Mouse (Mus musculus) ES-Bruce4 (cell line): ENCODE measurements at regions not wholly inside any gene's neighbourhood (a gene's known extent, or its start where the extent isn't known, plus 50 kb on each side); places are given as distances from the start of the nearest gene placed in this dataset.

Experiments
- CTCF ChIP-seq: IDR thresholded peaks from one replicate; pipeline ENCODE4 v1.8.1; 2011; ENCODE audit warnings: low read depth, low read length
- EP300 ChIP-seq: IDR thresholded peaks from 2 replicates; pipeline ENCODE4 v1.6.1; 2011; ENCODE audit warnings: low read depth, low read length; ENCODE audit not compliant: insufficient read depth
- POLR2A ChIP-seq: IDR thresholded peaks from one replicate; pipeline ENCODE4 v1.8.1; 2011; ENCODE audit warnings: low read length; ENCODE audit not compliant: insufficient read depth

- TF ChIP-seq CTCF (no peak), POLR2A (no peak), EP300 (no peak)
These were observed 88.3 kb downstream of the Anxa5 start for GRCm38 (mm10) chr3:36387431-36387830.
